Comparison of ENCODE assay signal across 14 mouse cellular contexts in the genomic region with DNA sequence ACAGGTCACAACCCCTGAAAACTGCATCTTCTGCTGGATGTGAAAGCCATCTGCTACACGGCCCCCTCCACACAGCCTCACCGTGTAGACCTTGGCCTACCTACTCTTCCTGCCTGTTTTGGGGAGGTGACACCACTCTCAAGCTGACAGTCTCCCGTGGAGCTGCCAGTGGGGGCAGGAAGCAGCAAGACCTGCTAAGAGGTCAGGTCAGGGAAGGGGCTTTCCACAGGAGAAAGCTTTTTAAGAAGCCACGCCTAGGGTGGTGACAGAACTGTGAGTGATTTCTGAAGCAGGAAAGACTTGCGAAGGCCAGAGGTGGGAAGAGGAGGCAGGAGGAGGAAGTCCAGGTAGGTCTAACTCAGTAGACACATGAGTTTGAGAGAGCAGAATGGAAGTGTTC. TPM values are rescaled to one million over a fixed set of nuclear protein-coding genes. Genes with fewer than 3 reads are reported as not detected.
DNase-seq lines count a peak whose midpoint lies in the region; ATAC-seq and TF ChIP-seq lines count a peak whose summit lies in the region.
"Had no signal": no experiment of that assay in that cellular context is flagged by ENCODE, and none has a peak within 500 bp of the region (broad histone marks: within the 10 kb centered on the region; RNA-seq: fewer than 3 reads in every experiment).

No protein-coding gene starts in this region.

- 56% methylated on average over 5 of the region's 5 CpGs for WGBS in neural tube, embryonic 11.5 days
- WGBS in neural tube, embryonic 15.5 days, result 71% methylated on average over 5 of the region's 5 CpGs
- WGBS in intestine, postnatal 0 days, result 30% methylated on average over 5 of the region's 5 CpGs
- WGBS in forebrain, postnatal 0 days, result 73% methylated on average over 5 of the region's 5 CpGs

- no peak overlapping the region for H3K4me2 ChIP-seq in neural tube, embryonic 11.5 days (ENCODE audit: low read depth)
- no peak overlapping the region for H3K4me2 ChIP-seq in neural tube, embryonic 15.5 days
- H3K4me2 ChIP-seq in intestine, postnatal 0 days (replicated peaks; ENCODE audit: low read depth), result no peak overlapping the region; the same call in 1 of the 2 replicates
- no peak overlapping the region for H3K4me2 ChIP-seq in forebrain, postnatal 0 days (ENCODE audit: low read depth)
- H3K4me2 ChIP-seq: forebrain, embryonic 13.5 days; hindbrain, embryonic 15.5 days had no signal

- DNase-seq in gastrocnemius, adult 2 months, result no peak
- DNase-seq in gastrocnemius, adult 18-20 months (ENCODE audit: low spot score), result no peak
- DNase-seq in neural tube, embryonic 11.5 days (ENCODE audit: low spot score), result no peak
- peak; percentile 47 for DNase-seq in thymus, postnatal 0 days (ENCODE audit: low spot score)
- DNase-seq in retina, embryonic 14.5 days (ENCODE audit: low spot score), result no peak
- DNase-seq in forebrain, postnatal 0 days, result no peak
- DNase-seq: adrenal gland, postnatal 10 days; cerebellum, postnatal 36 days; lung, postnatal 14 days had no signal

- no peak for ATAC-seq in neural tube, embryonic 11.5 days (ENCODE audit: insufficient read depth, low FRiP score, low TSS enrichment)
- ATAC-seq in neural tube, embryonic 15.5 days (ENCODE audit: low FRiP score), result no peak
- peak; percentile 15; the same call in 1 of the 2 replicates for ATAC-seq in intestine, postnatal 0 days
- ATAC-seq in forebrain, postnatal 0 days, result no peak
- ATAC-seq: forebrain, embryonic 13.5 days had no signal

- H3K27ac ChIP-seq in gastrocnemius, adult 2 months, result peak overlapping the region; percentile 20; the same call in 1 of the 2 replicates
- no peak overlapping the region for H3K27ac ChIP-seq in neural tube, embryonic 11.5 days (ENCODE audit: low read depth, low read length)
- no peak overlapping the region for H3K27ac ChIP-seq in neural tube, embryonic 15.5 days (replicated peaks)
- H3K27ac ChIP-seq in intestine, postnatal 0 days (ENCODE audit: low read depth, low read length), result peak overlapping the region; percentile 69
- no peak overlapping the region for H3K27ac ChIP-seq in forebrain, postnatal 0 days (ENCODE audit: low read depth, low read length)
- H3K27ac ChIP-seq: forebrain, embryonic 13.5 days; hindbrain, embryonic 15.5 days; left cerebral cortex, adult 2 months had no signal

- no peaks in the 10 kb centered on the region for H3K27me3 ChIP-seq in neural tube, embryonic 11.5 days (ENCODE audit: control insufficient read depth, insufficient read depth, low read length)
- no peaks in the 10 kb centered on the region for H3K27me3 ChIP-seq in neural tube, embryonic 15.5 days (replicated peaks)
- no peaks in the 10 kb centered on the region for H3K27me3 ChIP-seq in intestine, postnatal 0 days (replicated peaks; ENCODE audit: control insufficient read depth, insufficient read depth, low read length)
- no peaks in the 10 kb centered on the region for H3K27me3 ChIP-seq in forebrain, postnatal 0 days (ENCODE audit: insufficient read depth, low read length)
- H3K27me3 ChIP-seq: forebrain, embryonic 13.5 days; hindbrain, embryonic 15.5 days had no signal

- peak overlapping the region; percentile 10; the same call in 1 of the 2 replicates for H3K9ac ChIP-seq in neural tube, embryonic 11.5 days (ENCODE audit: low read length)
- H3K9ac ChIP-seq in neural tube, embryonic 15.5 days (replicated peaks), result no peak overlapping the region
- H3K9ac ChIP-seq in intestine, postnatal 0 days (ENCODE audit: low read depth, low read length), result no peak overlapping the region
- no peak overlapping the region for H3K9ac ChIP-seq in forebrain, postnatal 0 days
- H3K9ac ChIP-seq: forebrain, embryonic 13.5 days; hindbrain, embryonic 15.5 days had no signal

- TF ChIP-seq CTCF in gastrocnemius, adult 2 months (IDR thresholded peaks at IDR 0.05), result no peak
- TF ChIP-seq CTCF in intestine, postnatal 0 days (IDR thresholded peaks at IDR 0.05; ENCODE audit: low read depth), result no peak
- TF ChIP-seq CTCF in forebrain, postnatal 0 days (IDR thresholded peaks at IDR 0.05; ENCODE audit: low read depth), result no peak

- H3K4me1 ChIP-seq in neural tube, embryonic 11.5 days (ENCODE audit: control insufficient read depth, insufficient read depth, low read length), result peaks cover 19% of the 10 kb centered on the region
- H3K4me1 ChIP-seq in neural tube, embryonic 15.5 days, result peaks cover 39% of the 10 kb centered on the region
- 0 out of 2 replicates have a peak, but pooled peaks cover 8% of the 10 kb centered on the region for H3K4me1 ChIP-seq in intestine, postnatal 0 days (replicated peaks; ENCODE audit: control insufficient read depth, insufficient read depth, low read length)
- peaks cover 13% of the 10 kb centered on the region; the same call in 1 of the 2 replicates for H3K4me1 ChIP-seq in forebrain, postnatal 0 days (ENCODE audit: insufficient read depth)

- no peaks in the 10 kb centered on the region for H3K9me3 ChIP-seq in neural tube, embryonic 11.5 days (ENCODE audit: control insufficient read depth, low read length)
- H3K9me3 ChIP-seq in neural tube, embryonic 15.5 days (replicated peaks), result no peaks in the 10 kb centered on the region
- H3K9me3 ChIP-seq in intestine, postnatal 0 days (ENCODE audit: control insufficient read depth), result no peaks in the 10 kb centered on the region
- no peaks in the 10 kb centered on the region for H3K9me3 ChIP-seq in forebrain, postnatal 0 days (ENCODE audit: low read length)
- H3K9me3 ChIP-seq: forebrain, embryonic 13.5 days; hindbrain, embryonic 15.5 days had no signal

- H3K4me3 ChIP-seq in gastrocnemius, adult 2 months, result no peak overlapping the region
- H3K4me3 ChIP-seq in neural tube, embryonic 11.5 days (ENCODE audit: low read depth, low read length), result no peak overlapping the region
- H3K4me3 ChIP-seq in neural tube, embryonic 15.5 days (replicated peaks), result no peak overlapping the region
- H3K4me3 ChIP-seq in intestine, postnatal 0 days (ENCODE audit: low read depth, low read length), result no peak overlapping the region
- H3K4me3 ChIP-seq in forebrain, postnatal 0 days (ENCODE audit: low read depth, low read length), result no peak overlapping the region
- H3K4me3 ChIP-seq: forebrain, embryonic 13.5 days; hindbrain, embryonic 15.5 days; left cerebral cortex, adult 2 months had no signal

- no peaks in the 10 kb centered on the region for H3K36me3 ChIP-seq in neural tube, embryonic 11.5 days (ENCODE audit: control insufficient read depth, insufficient read depth, low read length)
- H3K36me3 ChIP-seq in neural tube, embryonic 15.5 days, result peaks cover 18% of the 10 kb centered on the region
- H3K36me3 ChIP-seq in intestine, postnatal 0 days (ENCODE audit: control insufficient read depth, insufficient read depth), result peaks cover 15% of the 10 kb centered on the region
- H3K36me3 ChIP-seq in forebrain, postnatal 0 days (ENCODE audit: insufficient read depth), result peaks cover 23% of the 10 kb centered on the region; the same call in 1 of the 2 replicates

- intact Hi-C loops in gastrocnemius, adult 2 months (cut with DNase I), result no loop called here

RNA-seq across cellular contexts. Expression of gene Wasf2, which starts 51.4 kb away (rescaled TPM):
- total RNA-seq in gastrocnemius, adult 2 months (2021), result 10 to 100 TPM; 34.9 to 35.6 TPM
- total RNA-seq in gastrocnemius, adult 18-20 months (2021), result 10 to 100 TPM; 29.1 to 33.3 TPM
- 33.0 and 39.0 TPM in 2 replicates for polyA plus RNA-seq in neural tube, embryonic 11.5 days (2014; fragmentation: Nextera tagmentation; extraction: Ambion mirVana)
- 22.2 and 45.6 TPM in 2 replicates for polyA plus RNA-seq in neural tube, embryonic 15.5 days (2015; fragmentation: Nextera tagmentation; extraction: Ambion mirVana)
- polyA plus RNA-seq in intestine, postnatal 0 days (2015; fragmentation: Nextera tagmentation; extraction: Ambion mirVana), result 64.6 and 68.4 TPM in 2 replicates
- 140 and 190 TPM in 2 replicates for polyA plus RNA-seq in thymus, postnatal 0 days (2015; fragmentation: Nextera tagmentation; extraction: Ambion mirVana)
- 8.1 and 11.3 TPM in 2 replicates for total RNA-seq in forebrain, postnatal 0 days (2014; rRNA removed)
- polyA plus RNA-seq in forebrain, postnatal 0 days (2015; fragmentation: Nextera tagmentation; extraction: Ambion mirVana), result 15.7 and 24.1 TPM in 2 replicates

Comparison
In these comparisons a context has a peak if more than half of its experiments do, and no peak if none do; other contexts are left out.
1. H3K27ac ChIP-seq: peak in gastrocnemius, adult 2 months (single experiment) and intestine, postnatal 0 days (single experiment); none in neural tube, embryonic 11.5 days (single experiment), neural tube, embryonic 15.5 days (single experiment) and forebrain, postnatal 0 days (single experiment).